Mouse (Mus musculus): ENCODE results near the gene Phf1. TPM values are rescaled to one million over a fixed set of nuclear protein-coding genes. Genes with fewer than 3 reads are reported as not detected.

Gene Phf1
- total RNA-seq, 4 experiments from 2014 or later: 46.9 to 60.1 (median 53.5) TPM

DNA sequence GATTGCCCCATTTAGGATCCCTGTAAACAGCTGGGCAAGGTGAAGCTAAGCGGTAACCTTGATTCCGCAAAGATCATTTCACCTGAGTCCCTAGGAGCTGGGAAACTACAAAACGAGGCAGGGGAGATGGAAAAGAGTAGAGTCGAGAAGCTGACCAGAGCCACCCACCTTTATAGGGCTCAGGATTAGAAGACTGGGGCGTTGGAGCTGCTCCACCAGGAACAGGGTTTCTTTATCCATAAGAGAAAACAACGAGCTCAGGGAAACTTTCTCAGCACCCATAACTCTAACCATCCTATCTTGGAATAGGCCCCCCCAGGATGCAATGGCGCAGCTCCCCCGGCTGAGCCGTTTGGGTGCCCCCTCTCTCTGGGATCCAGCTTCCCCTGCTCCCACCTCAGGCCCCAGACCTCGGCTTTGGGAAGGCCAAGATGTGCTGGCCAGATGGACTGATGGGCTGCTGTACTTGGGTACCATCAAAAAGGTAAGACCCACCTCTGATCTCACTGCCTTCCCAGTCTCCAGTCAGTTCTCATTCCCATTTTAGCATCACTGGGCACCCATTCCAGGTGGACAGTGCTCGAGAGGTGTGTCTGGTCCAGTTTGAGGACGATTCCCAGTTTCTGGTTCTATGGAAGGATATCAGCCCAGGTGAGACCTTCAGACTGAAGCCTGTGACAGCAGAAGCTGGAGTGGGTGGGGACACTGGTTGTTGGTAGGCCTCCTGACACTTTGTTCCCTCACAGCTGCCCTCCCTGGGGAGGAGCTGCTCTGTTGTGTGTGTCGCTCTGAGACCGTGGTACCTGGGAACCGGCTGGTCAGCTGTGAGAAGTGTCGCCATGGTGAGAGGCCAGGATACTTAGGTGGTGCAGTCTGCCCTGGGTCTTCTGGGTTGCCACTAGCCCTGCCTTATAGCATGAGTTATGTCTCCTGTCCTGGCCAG, 1.3 kb downstream of the Phf1 start:
- no peak for DNase-seq

DNA sequence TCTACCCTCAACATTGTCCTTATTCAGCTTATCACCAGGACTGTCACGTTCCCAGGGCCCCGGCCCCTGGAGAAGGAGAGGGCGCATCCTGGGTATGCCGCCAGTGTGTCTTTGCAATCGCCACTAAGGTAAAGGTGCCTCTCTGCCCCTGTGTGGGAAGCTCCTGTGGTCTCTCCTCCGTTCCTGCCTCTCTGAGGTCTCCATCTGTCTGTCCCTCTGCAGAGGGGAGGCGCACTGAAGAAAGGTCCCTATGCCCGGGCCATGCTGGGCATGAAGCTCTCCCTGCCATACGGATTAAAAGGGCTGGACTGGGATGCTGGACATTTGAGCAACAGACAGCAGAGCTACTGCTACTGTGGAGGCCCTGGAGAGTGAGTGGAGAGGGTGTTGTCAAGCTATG, 2.2 kb downstream of the Phf1 start:
- DNase-seq: no peak

DNA sequence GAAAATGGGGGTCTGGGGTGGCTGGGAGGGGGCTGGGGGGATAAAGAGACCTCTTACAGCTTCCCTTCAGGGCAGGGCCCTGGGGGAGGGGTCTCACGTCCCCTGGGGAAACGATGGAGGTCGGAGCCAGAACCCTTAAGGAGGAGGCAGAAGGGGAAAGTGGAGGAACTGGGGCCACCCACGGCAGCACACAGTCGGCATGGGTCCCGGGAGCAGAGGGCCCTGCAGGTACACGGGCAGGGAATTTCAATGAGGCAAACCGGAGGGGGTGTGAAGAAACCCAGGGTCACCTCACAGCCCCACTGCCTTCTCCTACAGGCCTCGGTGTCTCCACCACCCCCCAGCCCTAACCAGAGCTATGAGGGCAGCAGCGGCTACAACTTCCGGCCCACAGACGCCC, 3.6 kb downstream of the Phf1 start:
- DNase-seq: no peak

DNA sequence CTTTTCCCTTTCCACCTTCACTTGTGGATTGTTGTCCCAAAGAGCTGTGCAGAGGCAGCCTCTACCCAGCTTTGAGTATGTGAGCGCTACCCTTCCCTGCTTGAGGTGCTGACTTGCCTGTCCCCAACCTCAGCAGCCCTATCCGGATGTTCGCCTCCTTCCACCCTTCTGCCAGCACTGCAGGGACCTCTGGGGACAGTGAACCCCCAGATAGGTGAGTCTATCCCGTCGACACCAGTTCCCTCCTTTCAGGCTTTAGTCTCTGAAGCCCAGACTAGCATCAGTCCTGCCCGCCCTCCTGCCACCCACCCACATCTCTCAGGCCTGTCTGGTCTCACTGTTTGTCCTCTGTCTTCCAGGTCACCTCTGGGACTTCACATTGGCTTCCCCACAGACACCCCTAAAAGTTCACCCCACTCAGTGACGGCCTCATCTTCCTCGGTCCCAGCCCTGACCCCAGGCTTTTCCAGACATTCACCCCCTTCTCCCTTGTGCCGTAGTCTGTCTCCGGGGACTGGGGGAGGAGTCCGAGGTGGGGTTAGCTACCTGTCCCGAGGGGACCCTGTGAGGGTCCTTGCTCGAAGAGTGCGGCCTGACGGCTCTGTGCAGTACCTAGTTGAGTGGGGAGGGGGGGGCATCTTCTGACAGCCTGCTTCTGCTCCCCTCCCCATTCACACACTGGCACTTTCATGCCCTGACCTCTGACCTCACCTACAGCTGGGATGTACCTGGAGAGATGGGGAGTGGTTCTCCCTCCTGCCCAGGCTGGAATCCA, 4.3 kb downstream of the Phf1 start:
- no peak for DNase-seq

DNA sequence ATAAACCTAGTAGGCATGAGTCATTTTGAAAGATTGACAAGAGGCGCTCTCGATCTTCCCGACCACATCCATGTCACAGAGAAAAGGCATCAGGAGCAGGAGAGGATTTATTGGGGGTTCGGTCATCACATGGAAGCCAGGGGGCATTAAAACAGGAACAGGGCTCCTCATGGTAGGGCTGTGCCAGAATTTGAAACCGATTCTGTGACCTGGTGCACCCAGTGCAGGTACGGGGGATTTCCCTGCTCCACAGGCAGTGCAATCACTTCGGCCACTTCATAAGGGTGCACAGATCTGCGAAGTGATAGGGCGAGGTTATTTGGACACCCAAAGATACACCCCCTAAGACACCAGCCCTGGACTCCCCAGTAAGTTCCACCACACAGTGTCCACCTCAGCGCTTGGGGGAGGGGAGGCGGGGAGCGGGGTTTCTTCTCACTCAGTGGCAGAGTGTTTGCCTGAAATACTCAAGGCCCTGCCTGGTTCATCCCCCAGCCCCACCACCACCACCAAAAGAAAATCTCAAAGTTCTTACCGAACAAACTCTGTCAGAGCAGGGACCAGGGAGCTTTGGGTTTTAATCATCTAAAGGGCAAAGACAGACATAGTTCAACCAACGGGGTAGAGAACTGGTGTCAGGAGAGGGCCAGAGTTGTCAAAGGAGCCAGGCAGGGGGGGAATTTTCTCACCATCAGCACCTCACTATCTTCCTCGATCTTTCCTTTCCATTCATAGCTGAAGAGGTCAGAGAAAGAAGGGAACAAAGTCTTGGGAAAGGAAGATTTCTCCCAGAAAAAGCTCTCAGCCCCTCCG, 5.2 kb downstream of the Phf1 start:
- no peak for DNase-seq

DNA sequence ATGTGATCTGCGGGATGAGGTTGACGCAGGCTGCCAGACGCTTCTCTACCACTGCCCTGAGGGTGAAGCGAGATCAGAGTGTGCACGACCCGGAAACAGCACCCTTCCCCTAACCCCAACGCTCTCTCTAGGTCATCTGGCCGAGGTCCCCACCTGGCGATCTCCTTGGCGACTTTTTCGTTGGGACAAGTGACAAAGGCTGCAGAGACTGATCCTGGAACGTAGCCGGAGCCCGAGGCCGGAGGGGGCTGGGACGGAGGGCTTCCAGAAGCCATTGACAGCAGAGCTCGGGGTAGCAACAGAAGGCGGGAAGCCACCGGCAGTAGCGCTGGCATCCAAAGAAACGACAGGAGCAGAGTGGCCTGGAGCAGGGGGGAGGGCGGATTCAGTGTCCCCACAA, 5.9 kb downstream of the Phf1 start:
- DNase-seq: no peak

DNA sequence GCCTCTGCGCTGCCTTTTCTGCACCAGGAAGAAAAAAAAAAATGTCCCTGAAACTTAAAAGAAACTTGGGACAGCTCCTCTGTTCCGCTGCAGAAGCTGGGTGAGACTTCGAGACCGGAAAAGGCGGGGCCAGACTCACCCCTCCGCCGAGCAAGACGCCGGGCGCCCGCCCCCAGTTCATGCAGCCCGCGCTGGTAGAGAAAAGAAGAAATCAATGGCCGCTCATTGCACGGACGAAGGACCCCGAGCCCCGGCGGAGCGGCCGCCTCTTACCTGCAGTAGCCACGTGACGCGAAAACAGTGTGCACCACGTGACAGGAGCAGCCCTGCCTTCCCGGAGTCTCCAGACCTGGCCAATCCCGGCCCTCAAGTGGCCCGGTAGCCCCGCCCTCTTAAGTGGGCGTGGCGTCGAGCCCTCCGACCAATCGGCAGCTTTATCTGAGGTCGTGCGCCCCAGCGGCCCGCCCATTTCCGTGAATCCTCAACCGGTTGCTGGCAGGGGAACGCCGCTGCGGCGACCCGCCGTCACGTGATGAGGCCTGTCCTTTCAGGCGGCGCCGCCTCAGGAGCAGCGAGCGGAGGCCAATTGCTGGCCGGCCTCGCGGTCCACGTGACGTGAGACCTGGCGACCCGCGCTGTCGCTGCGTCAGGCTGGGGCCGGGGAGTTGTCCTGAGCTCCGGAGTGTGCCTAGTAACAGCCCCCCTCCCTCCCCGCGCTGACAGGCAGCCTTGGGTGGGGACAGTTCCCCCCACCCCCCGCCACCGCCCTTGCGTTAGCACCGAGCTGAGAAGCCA, 6.5 kb downstream of the Phf1 start, which contains the start of gene Cuta:
Gene Cuta (minus strand): TSS at position 392 of the 795 bp plus-strand sequence.
- peak; percentile 100 for DNase-seq

DNA sequence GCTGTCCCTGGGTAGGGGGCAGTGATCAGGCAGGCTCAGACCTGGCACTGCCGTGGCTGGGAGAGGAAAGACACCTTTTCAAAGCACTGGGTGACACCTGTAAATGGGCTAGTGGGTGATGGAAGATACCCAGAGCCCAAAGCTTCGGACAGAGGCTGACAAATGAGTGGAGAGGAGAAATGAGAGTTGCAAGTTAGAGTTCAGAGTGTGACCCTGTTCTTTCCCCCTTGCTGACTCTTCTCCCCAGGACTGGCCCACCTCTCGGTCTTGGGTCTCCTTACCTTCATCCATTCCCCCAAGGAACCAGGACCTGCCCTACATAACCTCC, 7.1 kb downstream of the Phf1 start:
- DNase-seq: no peak

DNA sequence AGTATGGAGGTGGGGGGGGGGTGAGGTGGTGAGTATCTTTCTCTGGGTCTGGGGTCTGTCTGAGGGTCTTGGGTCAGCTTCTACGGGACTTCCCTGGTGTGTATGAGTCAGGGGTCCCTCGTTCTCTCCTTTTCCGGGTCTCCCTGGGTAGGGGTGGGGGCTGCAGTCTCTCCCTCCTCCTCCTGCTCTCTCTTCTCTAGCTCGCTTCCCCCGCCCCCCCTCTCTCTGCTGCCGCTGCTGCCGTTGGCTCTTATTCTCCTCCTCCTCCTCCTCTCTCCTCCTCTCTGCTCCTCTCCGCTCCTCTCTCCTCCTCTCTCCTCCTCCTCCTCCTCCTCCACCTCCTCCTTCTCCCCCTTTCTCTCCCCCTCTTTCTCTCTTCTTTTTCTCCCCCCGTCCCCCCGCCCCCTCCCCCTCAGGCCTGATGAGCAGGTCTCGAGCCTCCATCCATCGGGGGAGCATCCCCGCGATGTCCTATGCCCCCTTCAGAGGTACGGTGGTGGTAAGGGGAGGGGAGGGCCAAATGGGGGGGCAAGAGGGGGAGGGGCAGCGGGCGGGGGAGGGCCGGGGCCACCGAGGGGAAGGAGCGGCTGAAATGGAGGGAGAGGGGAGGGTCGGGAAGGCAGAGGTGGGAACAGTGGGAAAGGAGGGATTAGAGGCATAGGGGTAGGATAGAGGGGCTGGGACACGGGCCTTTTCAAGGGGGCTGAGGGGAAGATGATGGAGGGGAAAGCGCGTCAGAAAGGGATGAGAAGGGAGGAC, 8.4 kb downstream of the Phf1 start, which contains the start of gene Syngap1:
Gene Syngap1 (plus strand): TSS at position 223 of the 759 bp plus-strand sequence.
- DNase-seq: no peak

DNA sequence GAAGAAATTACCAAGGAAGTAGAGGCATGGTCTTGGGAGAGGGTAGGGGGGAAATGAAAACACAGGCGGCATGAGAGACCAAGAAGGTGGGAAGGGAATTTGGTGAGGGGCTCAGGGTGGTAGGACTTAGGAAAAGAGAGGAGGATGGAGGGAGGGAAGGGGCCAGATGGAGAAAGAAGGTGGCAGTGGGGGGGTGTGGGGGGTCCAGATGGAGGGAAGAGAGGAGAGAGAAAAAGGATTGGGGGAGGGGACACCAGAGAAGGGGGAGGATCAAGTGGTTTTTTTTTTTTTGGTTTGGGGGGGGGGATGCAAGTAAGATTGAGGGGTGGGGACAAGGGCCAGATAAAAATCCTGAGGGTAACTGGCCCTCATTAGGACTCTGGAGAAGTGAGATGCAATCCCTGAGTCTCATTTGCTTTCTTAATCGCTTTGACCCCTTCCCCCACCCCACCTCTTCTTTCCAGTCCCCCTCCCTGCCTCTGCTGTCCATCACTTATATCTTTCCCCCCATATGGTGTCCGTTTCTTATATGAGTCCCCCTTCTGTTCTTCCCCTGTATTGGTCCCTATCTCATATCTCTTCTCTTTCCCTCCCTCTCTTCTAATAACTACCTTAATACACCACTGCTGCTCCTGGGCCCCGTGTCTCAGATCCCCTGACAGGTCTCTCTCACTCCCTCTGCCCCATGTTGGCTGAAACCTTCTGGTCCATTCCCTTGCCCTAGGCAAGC, 9.2 kb downstream of the Phf1 start:
- DNase-seq: no peak

DNA sequence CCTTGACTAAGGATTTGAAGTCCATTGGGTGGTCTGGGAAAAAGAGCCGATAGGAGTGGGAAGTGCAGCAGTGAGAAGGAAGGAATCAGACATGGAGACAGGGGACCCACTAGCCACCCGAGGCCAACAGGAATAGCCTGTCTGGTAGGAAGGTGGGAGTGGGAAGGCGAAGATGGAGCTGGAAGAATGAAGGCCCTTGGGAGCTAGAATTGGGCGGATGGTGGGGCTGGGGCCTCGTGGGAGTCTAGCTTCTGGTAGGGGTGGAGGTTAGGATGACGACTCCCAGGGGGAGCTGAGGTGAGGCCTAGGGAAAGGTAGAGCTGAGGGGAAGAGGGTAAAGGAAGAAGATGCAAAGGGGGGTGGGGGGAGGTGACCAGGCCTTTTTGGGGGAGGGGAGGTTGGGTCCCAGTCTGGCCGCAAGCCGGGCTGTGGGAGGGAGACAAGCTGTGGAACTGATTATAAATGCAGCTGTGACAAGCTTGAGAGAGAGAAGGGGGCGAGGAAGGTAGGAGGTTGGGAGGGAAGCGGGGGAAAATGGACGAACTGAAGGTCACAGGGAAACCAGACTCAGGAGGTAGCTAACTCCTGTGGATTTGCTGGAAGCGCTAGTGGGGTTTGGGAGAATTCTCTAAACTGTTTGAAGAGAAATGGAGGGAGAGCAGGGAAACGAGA, 13.1 kb downstream of the Phf1 start:
- no peak for DNase-seq

DNA sequence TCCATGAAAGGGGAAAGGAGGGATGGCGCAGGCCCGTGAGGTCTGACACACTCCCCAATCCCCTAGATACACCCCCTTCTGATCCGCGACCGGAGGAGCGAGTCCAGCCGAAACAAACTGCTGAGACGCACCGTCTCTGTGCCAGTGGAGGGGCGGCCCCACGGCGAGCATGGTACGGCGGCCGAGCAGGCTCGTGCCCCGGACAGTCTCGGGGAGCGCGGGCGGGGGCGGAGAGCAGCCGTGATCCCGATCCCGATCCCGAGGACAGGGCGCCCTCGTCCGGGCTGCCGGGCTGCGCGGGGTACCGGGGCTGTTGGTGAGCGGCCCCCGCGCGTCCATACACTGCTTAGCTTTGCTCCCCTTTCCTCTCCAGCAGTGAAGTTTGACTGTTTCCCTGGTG, 13.7 kb downstream of the Phf1 start:
- DNase-seq: peak; percentile 80

DNA sequence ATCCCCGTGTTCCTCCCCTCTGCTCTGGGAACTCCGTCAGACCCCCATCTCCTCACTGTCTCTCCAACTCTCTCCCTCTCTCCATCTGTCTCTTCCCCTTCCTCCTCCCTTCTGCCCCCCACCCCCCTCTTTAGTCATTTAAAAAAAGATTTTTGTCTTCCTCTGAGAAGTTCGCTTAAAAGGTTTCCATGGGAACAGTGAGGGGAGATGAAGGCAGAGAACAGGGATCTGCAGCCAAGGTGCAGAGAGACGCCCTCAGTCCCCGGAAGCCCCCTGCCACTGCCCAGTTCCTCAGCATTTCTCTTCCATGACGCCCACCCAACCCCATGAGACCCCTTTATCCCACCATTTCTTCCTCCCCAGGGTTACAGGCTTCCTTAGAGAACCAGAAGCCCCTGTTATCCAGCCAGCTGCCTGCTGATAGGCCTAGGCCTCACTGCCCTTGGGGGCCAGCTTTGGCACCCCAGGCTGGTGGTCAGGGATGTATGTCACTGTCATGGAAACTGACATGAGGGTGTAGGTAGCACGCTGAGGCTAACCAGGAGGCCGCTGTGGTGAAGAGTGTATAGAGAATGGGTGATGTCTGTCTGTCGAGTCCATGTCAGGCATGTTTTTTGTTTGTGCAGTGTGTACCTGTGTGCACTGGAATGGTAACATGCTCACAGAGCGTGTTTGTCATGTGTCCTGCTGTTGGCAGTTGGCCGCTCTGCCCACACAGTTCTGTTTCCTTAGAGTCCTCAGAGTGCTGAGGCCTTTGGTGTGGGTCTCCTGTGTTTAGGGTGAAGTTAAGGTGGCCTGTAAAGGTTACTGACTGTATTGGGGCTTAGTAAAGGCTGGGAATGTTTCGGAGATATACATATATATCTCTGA, 14.6 kb downstream of the Phf1 start:
- no peak for DNase-seq

DNA sequence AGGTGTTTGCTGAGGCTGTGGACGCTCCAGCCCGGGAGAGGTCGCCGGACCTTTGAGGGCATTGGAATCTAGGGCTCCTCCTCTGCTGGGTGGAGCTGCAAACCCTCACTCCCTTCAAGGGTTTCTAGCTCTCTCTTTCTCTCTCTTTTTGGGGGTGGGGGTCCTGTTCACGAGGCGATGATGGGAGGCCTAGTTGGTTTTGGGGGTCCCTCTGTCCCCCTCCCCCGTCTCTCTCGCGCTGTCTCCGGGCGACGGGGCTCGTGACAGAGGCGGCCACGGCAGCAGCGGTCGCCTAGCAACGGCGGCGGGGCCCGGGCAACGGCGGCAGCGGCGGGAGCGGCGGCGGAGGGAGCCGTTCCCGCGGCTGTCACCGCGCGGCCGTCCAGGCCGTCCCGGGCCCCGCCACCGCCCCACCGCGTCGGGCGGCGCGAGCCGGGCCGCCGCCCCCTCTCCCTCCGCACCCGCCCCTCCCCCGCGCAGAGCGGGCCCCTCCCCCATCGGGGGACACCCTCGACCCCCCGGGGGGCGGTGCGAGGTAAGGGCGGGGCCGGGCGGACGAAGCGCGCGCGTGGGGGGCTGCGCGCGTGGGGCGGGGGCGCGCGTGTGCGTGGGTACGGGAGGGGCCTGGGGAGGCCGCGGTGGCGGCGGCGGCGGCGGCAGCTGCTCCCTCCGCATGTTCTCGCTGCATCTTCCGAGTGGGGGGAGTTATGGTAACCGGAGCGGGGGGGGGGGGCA, 15.6 kb downstream of the Phf1 start:
- no peak for DNase-seq

DNA sequence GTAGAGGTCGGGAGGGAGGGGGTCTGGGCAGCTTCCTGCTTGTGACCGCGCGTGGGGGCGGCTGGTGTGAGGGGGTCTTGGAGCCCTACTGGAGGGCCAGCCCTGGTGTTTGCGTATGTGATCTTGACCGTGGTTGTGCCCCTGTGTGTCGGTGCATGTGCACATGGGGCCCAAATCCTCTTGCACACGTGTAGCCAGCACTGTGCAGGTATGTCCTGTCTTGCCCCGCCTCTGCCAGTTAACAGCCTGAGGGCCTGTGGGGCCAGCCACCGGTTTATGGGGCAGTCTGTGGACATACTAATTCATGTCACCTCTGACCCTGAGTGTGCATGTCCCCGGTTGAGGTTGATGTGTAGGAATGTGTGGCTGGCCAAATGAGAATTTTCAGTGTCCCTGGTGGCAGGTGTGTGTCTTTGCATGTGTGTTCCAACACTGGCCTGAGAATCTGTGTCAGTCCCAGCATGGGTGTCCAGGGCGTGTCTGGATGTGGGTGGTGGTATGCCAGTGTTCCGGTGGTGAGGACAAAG, 16.3 kb downstream of the Phf1 start:
- DNase-seq: no peak

DNA sequence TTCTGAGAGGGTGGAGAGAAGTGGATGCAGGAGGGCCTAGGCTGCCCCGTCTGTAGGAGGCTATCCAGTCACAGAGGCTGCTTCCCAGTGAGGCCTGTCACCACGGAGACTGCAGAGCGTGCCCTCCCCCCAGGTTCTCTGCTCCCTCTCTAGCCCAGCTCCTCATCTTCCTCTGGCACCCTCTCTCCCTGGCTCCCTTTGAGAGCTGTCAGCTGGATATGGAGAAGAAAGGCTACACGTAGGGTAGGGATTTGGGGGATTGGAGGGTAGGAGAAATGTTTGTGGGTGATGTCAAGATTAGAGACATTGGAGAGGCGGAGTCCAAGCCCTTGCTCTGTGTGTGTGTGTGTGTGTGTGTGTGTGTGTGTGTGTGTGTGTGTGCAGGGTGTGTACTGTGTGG, 17.0 kb downstream of the Phf1 start:
- no peak for DNase-seq

DNA sequence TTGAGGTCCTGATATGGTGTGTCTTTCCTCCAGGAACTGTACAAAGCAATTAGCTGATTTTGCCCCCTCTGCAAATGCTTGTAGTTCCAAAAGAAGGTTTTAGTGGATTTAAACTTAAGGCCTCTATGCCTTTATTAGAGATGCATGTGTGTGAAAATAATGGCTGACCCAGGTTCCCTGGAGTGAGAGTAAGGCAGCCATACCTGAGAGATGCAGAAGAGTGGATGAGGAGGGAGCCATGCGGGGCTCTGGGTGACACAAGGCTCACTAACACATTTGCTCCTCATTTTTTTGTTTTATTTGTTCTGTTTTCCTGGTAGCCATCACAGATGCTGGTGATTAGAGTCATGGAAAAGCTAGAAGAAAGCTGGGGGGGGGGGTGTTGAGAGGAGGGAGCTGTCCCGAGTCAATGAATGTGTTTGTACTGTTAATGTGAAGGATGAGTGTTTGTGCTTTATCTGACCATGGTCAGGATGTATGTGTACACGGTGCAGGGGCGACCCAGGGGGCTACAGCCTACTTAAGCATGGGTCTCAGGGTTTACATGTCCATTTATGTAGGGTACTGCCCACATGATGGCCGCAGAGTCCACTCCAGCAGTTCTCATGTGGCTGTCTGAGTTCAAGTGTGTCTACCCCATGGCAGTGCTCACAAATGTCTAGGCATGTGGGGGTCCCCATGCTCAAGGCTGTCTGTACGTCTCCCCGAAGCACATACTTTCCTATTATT, 17.9 kb downstream of the Phf1 start:
- no peak for DNase-seq
